Mouse (Mus musculus): ENCODE results near the gene Sgf29. TPM values are rescaled to one million over a fixed set of nuclear protein-coding genes. Genes with fewer than 3 reads are reported as not detected.
A peak's percentile ranks its signal among the peaks of the same experiment; 100 is the strongest.
"Not testable (repeated sequence)": the region's sequence is repeated elsewhere in the genome, so short reads cannot be mapped to it uniquely, and the experiment has no call there.

The Sgf29 gene
- polyA plus RNA-seq, 2 experiments from 2014 or later: 73.9 to 103 TPM

DNA sequence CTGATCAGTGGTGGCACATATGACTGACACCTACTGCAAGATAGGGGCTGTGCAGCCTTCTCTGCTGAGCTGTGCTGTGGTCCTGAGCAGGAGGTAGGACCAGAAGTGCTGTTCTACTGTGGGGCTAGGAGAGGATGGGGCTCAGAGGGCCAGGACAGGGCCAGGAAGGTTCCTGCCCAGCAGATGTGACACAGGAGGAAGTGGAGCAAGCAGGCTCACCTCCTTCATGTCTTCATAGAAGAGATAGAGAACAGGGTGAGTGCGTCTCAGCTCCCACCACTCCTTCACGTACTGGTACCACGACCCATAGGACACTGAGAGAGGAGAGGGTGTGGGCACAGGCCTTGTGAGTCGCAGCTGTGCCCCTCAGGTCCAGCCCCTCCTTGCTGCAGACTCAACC, 39.0 kb downstream of the Sgf29 start:
- not testable (repeated sequence) for ATAC-seq

DNA sequence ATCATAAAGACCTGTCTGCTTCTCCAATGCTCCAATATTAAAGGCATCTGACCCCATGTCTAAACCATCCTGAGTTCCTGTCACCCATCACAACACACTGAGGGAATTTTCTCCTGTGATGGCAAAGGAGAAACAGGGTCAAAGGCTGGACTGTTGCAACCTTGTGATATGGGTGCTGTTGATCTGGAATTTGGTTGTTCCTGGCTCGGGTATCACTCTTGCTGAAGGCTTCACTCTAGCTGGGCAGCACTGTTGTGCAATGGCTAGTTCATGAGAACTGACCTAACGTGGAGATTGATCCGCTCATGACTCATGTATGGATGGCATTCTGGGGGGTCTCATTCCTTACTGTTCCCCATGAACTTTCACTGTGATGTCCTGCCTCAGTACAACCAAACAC, 39.9 kb downstream of the Sgf29 start:
- no peak for ATAC-seq

DNA sequence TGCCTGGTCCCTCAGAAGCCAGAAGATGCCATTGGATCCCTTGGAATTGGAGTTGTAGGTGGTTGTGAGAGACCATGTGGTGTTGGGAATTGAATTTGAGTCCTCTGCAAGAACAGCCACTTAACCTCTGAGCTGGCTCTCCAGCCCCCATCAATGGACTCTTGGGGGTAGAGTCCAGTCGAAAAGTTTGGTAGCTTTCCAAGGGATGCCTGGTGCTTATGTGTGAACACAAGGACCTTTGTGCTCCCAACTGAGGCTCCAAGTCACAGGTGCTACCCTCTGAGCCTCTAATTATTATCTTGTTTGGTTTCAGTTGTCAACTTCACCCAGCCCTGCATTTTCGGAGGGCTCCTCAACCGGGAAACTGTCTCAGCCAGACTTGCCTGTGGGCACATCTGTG, 41.6 kb downstream of the Sgf29 start:
- no peak for ATAC-seq

DNA sequence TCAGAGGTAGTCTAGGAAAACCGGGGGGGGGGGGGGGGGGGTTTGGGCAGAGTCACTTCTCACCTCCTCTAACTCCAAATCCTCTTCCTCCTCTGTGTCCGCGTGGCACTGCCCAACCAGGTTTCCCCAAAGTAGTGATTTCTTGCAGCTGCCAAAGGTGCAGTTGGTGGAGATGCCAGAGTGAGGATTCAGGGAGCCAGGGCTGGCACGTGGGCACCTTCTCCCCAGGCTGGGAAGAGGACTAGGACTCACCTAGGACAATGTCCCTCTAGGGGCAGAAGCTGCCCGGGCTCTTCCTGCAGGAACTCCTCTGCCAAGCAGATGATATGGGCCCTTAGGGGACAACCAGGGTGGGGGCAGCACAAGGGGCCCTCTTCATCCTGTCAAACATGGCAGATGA, 42.6 kb downstream of the Sgf29 start:
- no peak for ATAC-seq

DNA sequence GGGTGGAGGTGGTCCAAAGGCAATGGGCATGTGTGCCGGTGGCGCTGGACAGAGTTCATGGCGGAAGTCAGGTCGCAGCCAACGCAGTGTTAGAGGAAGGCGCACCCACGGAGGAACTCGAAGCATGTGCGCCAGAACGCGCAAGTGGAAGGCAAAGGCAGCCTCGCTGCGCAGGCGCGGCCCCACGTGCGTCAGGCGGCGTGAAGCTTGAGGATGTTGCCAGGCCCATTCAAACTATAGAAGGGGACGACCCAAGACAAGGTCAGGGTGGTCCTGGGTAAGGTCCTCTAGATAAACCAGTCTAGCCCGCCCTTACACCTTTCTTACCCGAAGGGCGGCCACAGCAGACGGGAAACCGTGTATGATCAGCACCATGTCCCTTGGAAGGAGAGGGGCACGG, 43.3 kb downstream of the Sgf29 start:
- ATAC-seq: no peak

DNA sequence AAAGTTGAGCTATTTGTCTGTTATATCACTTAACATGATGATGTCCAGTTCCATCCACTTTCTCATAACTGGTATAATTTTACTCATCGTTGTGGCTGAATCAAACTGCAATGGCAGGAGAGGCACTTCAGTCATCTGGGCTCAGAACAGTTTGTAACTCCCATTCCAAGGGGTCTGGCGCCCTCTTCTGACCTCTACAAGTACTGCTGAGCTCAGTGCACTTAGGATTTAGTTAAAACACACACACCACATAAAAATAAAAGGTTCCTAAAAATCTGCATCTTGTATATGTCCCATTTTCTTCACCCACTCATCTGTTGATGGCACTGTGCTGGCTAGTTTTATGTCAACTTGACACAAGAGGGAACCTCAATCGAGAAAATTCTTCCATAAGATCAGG, 44.1 kb downstream of the Sgf29 start:
- no peak for ATAC-seq

DNA sequence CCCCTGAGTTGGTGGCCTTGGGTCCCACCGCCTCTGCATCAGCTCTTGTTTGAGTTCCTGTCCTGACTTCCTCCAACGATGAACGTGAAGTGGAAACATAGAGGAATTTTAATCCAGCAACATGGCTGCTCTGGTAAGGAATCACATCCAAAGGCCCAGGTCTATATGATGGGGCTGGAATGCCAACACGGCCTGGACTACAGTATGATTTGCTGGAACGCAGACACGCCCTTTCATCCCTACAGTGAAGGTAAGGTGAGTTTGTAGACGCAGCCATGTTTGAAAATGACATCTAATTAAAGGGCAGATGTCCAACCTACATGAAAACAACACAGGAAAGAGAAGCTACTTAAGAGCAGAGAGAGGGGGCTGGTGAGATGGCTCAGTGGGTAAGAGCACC, 44.7 kb downstream of the Sgf29 start:
- no peak for ATAC-seq

DNA sequence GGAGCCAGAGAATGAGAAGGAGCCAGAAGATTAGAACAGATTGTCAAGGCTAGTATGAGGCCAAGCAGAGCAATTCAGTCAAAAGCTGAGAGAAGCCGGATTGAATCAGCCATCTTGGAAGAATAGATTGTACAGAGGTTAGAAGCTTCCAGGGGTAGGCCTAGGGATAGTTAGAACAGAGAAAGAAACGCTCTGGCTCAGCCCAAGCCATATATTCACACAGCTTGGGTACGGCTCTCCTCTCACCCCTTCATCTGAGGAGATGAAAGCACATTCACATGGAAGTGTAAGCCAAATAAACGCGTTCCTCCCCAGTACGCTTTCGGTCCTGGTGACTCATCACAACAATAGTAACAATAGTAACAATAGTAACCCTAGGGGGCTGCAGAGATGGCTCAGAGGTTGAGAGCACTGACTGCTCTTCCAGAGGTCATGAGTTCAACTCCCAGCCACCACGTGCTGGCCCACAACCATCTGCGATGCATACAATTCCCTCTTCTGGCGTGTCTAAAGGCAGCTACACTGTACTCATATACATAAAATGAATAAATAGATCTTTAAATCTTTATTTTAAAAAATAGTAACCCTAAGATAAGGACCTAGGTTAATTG, 45.4 kb downstream of the Sgf29 start:
- no peak for ATAC-seq

DNA sequence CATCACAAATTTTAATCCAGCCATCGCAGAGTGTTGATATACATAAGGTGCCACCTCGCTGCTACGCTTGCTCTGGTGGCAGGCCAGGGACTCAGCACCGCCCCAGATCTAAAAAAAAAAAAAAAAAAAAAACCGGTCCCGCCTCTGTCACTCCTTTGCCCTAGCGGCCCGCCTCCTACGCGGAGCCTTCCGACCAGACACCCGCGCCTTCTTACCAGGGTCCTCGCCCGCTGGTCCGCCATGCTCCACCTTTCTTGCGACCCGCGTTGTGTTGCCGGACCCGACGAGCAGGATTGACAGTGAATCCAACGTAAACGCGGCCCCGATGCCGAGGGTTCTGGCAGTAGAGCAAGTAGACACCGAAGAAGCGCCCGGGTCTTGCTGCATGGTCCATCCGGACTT, 46.1 kb downstream of the Sgf29 start, which contains the start of gene Bola2:
Gene Bola2 (plus strand): TSS at position 192 of the 402 bp plus-strand sequence.
- peak; percentile 52 for ATAC-seq

DNA sequence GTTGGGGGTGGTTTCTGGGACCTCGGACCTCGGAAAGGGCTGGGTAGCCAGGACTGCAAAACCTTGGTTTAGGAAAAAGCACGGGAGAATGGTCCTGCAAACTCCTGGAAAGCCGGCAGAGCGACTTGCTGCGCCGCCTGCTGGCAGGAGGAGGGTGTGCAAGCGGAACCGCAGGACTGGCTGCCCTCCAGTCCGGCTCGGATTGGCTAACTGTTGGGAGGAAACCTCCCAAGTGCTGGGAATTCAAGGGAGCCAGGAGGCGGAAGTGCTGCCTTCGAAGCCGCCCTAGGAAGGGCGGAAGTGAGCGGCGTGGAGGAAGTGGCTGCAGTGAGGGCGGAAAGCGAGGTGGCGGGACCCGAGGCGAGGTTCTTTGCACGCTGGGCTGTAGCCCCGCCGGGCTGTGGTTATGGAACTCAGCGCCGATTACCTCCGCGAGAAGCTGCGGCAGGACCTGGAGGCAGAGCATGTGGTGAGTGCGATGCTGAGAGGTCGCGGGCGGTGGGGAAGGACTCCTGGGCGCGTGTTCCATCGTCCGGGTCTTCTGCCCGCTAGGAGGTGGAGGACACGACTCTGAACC, 46.6 kb downstream of the Sgf29 start, which contains the start of gene Slx1b:
Gene Slx1b (minus strand): TSS at position 154 of the 577 bp plus-strand sequence.
- ATAC-seq: peak; percentile 77

DNA sequence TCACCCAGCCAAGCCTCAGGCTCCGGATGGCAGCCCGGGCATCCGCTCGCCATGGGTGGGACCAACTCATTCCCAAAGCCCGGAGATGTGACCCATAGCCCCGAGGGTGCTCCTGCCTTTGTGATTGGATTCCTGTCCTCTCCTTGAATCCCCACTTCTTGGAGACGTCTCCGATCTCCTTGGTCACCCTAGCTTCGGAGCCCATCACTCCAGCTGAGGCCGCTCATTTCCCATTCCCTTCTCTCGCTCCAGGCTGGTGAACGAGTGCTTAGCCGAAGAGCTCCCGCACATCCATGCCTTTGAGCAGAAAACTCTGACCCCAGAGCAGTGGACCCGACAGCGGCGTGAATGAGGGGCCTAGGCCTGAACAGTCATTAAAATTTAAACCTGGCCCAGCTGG, 47.2 kb downstream of the Sgf29 start:
- no peak for ATAC-seq

DNA sequence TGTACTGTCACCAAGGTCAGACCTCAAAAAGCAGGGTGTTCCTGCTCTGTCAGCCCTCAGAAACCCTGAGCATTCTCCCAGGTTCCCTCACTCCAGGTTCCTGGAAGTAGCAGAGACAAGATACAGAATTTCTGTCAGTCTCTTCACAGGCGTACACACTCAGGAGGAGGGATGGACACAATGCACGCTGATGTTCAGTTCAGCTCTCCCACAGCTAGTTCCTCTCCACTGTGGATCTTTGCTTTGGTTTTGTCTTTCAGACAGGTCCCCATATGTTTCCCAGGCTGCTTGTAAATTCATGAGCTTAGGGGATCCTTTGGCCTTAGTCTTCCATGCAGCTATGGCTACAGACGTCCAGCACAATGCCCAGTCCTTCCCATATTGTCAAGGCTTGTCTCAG, 47.8 kb downstream of the Sgf29 start:
- no peak for ATAC-seq

DNA sequence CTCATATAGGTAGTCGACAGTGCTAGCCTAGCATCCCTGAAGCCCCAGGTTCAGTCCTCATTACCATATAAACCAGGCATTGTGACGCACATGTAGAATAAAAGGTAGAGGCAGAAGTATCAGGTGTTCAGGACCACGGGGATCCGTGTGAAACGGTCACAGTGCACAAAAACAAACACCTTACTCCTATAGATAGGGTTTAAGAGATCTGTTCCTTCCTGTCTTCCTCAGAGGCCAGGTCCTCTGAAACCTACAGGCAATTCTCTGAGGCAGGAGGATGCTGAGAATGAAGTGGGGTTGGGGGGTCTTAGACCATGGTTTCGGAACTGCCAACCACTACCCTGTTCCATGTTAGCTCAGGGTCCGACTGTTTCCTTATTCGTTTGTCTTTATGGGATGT, 48.7 kb downstream of the Sgf29 start:
- ATAC-seq: no peak

DNA sequence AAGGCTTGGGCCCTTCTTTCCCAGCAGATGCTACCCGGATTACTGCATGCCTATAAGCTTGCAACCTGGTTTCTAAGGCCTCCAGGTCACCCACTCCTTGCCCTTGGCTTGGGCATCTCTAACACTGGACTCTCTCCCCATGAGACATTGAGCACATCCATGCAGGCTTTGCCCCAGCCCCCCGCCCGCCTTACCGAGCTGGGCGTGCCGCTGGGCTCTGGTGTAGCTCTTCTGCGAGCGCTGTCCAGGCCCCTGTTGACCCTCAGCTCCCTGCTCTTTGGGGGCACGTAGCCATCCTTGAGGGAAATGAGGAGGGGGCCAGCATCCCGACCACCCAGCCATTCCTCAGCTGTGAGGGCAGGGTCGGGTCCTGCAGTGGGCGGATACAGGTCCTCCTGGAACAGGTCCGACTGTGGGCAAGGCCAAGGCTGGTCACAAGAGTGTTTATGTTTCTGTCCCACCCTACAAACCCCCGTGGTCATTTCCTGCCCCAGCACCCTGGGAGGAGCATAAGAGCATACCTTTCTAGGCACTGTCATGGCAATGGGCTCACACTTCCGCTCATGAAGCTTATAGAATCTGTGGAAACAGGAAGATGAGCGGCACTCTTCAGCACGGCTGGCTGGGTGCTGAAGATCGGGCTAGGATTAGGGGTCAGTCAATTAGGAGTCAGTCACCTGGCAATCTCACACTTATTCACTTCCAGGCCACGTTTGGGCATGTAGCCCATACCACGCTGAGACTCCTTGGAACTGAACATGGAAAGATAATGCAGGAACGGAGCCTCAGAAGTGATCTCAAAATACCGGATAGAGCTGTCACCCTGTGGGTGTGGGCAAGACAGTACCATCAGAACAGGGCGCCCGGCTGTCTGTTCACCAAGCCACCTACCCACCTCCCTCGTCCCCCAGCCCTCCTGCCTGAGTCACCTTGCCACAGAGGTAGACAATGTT, 51.2 kb downstream of the Sgf29 start:
- no peak for ATAC-seq

DNA sequence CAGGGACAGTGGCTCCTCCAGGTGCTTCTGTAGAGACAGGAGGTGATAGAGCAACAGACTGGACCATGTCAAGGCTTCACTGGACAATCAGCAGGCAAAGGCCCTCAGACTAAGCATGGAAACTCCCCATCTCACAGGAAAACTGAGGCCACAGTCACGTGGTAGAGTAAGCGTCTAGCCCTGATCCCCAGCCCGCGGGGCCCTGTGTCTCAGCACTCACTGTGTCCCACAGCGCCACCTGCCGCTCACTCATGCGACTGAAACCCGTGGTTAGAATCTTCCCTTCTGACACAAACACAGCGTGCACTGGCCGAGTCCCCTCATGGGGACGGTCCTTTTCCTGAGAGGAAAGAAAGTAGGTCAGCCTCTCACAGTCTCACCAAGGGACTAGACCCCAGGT, 52.0 kb downstream of the Sgf29 start:
- peak; percentile 32 for ATAC-seq

DNA sequence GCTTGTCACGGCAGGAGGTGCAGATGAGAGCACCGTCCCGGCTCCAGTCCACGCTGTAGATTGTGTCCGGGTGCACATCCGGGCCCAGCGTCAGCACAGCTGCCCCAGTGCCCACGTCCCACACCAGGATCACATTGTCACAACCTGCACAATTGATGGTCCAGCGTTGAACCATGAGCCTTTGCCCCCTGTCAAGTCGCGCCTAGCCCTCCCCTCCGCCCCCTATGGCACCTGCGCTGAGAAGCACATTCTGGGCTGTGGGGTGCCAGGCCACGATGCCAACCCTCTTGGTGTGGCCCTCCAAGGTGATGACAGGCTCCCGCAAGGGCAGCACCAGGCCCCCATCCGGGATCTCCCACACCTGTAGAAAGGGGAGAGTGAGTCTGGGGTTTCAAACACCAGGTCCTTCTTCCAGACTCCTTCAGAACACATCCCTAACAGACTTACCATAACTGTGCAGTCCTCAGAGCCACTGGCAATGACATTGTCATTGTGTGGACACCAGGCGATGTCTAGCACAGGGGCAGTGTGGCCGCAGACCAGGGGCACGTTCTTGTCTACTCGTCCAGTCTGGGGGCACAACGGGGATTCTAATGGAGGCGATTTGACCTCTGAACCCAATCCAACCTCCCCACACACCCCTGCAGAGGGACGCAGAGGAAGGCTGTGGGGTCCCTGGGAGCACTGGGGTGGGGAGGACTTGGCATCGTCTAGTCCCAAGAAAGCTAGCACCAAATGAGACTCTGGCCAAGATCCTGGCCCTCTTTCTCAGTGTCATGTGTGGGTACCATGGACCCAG, 52.6 kb downstream of the Sgf29 start:
- ATAC-seq: no peak

DNA sequence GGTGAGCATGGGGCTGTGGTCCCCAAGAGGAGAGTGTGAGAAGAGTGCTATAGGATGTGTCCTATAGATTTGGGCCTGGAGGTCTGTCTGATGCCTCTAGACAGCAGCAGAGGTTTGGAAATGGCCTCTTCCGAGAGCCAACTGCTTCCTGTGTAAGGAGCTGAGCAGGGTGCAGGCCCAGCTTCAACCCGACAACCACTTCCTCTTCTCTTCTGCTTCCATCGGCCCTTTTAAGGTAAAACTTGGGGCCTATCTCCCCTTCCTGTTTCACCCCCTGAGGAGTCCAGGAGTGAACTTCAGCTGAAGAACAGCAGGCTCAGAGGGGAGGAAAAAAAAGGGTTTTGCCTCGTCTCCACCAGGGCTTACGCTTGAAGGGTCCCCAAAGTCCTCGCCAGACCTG, 53.2 kb downstream of the Sgf29 start:
- peak; percentile 60 for ATAC-seq

DNA sequence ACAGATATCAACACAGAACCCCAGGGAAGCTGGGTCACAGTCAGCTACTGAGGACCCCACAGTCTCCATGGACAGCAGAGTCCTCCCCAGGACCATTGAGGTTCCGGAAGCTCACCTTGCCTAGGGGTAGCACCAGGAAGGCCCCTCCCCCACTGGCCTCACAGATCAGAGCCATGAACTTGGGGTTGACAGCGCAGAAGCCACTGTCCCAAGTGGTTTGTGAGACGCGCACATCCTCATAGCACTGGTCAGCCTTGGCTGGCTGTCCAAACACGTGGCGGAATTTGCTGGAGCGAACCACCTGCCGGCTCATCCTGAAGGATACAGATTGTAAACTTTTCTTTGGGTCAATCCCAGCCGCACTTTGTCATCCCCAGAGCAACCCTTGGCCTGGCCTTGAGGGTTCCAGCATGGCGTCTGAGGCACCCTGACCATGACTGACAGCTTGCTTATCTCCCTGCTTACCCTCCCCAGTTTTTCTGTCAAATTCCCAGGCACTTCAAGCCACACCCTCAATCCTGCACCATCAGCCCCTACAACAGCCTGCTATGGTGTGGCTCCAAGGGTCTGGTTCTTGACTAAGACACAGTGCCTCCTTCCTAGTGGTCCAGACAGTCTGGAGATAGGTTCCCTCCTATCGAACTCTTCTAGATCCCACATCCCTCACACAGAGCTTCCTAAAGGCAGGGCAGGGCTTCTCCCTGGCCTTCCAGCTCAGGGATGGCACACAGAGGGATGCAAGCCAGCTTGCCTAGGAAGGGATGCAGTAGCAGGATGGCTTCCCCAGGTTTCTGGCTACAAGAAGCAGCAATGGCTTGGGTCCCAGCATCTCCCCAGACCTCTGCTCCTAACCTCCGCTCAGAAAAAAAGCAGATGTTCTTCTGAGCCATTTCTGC, 54.0 kb downstream of the Sgf29 start:
- no peak for ATAC-seq

DNA sequence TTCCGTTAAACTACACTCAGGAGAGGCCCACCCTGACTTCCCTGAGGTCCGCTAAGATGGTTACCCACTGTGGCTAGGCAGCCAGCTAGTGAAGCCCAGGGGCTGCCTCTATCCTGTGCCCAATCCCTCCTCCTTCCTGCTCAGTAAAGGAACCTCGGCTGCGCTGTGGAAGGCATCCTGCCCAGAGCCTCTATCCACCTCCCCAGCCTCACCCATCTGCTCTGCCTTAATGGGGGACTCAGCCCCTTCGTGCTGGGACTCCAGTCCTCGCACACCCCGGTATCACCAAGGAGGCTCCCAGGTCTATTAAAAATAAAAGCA, 54.6 kb downstream of the Sgf29 start:
- ATAC-seq: no peak

DNA sequence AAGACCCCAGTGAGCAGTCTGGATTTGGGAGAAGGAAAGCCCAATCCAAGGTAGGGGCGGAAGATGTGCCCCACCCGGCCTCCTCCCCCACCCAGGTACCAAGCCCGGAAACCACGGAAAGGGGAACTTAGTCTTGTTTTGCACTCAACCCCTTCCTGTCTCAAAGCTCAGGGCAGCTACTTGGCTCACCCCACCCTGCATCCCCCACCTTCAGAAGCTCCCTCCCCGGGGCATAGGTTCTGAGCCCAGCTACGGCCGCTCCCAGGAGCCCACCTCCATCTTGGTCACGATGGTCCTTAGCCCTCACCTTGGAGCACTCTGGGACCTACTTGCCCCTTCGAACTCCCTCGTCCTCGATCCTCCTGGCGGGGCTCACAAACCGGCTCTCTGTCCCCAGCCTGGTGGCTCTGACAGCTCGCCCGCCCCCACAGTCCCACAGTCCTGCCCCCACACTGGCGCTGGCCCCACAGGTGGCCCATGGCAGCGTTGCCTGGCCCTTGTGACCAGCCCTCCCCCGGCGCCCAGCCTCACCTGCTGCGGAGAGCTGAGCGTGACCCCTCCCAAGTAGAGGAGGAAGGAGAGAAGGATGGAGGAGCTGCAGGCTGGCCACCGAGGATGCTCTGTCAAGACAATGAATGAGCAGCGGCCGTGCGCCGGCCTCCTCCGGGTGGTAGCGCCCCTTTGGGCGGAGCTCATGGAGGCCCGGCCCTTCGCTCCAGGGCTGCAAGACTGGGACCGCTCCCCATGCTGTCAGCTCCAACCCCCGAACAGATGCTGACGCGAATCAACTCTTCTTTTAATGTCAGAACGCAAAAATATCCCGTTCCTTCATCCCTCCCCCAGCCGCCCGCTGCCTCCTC, 55.2 kb downstream of the Sgf29 start:
- peak; percentile 51 for ATAC-seq
